Mouse (Mus musculus): Measurements from ENCODE around the gene Nol10. TPM values are rescaled to one million over a fixed set of nuclear protein-coding genes. Genes with fewer than 3 reads are reported as not detected.
"Not testable (repeated sequence)": the region's sequence is repeated elsewhere in the genome, so short reads cannot be mapped to it uniquely, and the experiment has no call there.

Gene Nol10
- total and polyA plus RNA-seq, 3 experiments, result 2.7 to 8.1 (median 8.0) TPM

- H3K4me1 ChIP-seq (ENCODE audit: control insufficient read depth, insufficient read depth, low read length), result peaks cover 7% of the 10 kb centered on the region
- H3K4me3 ChIP-seq, result no peak overlapping the region
- TF ChIP-seq POLR2A (IDR thresholded peaks at IDR 0.05; ENCODE audit: insufficient read depth, low read depth, low read length) (no peak), CTCF (IDR thresholded peaks at IDR 0.05) (no peak), EP300 (IDR thresholded peaks at IDR 0.05; ENCODE audit: insufficient read depth, low read depth, low read length) (no peak)
- H3K79me2 ChIP-seq (replicated peaks; ENCODE audit: control insufficient read depth, insufficient read depth, low read length), result no peaks in the 10 kb centered on the region
- H3K9ac ChIP-seq (ENCODE audit: low read depth, low read length), result no peak overlapping the region
- 65% methylated on average over 4 of the region's 4 CpGs for WGBS
- H3K27me3 ChIP-seq (ENCODE audit: control insufficient read depth, insufficient read depth, low read length), result no peaks in the 10 kb centered on the region
- no peak for DNase-seq
- H3K27ac ChIP-seq, result no peak overlapping the region
- no peaks in the 10 kb centered on the region for H3K36me3 ChIP-seq (ENCODE audit: control insufficient read depth, insufficient read depth, low read length)
- intact Hi-C loops (cut with DNase I), result loop anchor here (10.0 kb wide), 1 partner anchor 295 kb away; no protein-coding TSS in a partner anchor
Observed at GRCm38 (mm10) chr12:17449661-17450091, 101.4 kb downstream of the Nol10 start.

GRCm38 (mm10) chr12:17450503-17450902 lies 102.2 kb downstream of the Nol10 start:
- Histone ChIP-seq H3K79me2 (replicated peaks; ENCODE audit: control insufficient read depth, insufficient read depth, low read length) (no peaks in the 10 kb centered on the region), H3K4me3 (no peak overlapping the region), H3K27ac (no peak overlapping the region), H3K27me3 (ENCODE audit: control insufficient read depth, insufficient read depth, low read length) (no peaks in the 10 kb centered on the region), H3K9ac (ENCODE audit: low read depth, low read length) (no peak overlapping the region), H3K4me1 (ENCODE audit: control insufficient read depth, insufficient read depth, low read length) (peaks cover 2% of the 10 kb centered on the region; the same call in 1 of the 2 replicates), H3K36me3 (ENCODE audit: control insufficient read depth, insufficient read depth, low read length) (no peaks in the 10 kb centered on the region)
- TF ChIP-seq POLR2A (IDR thresholded peaks at IDR 0.05; ENCODE audit: insufficient read depth, low read depth, low read length), result no peak
- TF ChIP-seq CTCF (IDR thresholded peaks at IDR 0.05), result no peak
- TF ChIP-seq EP300 (IDR thresholded peaks at IDR 0.05; ENCODE audit: insufficient read depth, low read depth, low read length), result no peak
- no peak for DNase-seq
- WGBS, result 76% methylated on average over 4 of the region's 4 CpGs
- intact Hi-C loops (cut with DNase I), result no loop called here

- Histone ChIP-seq H3K27me3 (ENCODE audit: control insufficient read depth, insufficient read depth, low read length) (no peaks in the 10 kb centered on the region), H3K79me2 (replicated peaks; ENCODE audit: control insufficient read depth, insufficient read depth, low read length) (no peaks in the 10 kb centered on the region), H3K4me1 (ENCODE audit: control insufficient read depth, insufficient read depth, low read length) (peaks cover 2% of the 10 kb centered on the region; the same call in 1 of the 2 replicates), H3K9ac (ENCODE audit: low read depth, low read length) (no peak overlapping the region), H3K4me3 (no peak overlapping the region), H3K36me3 (ENCODE audit: control insufficient read depth, insufficient read depth, low read length) (no peaks in the 10 kb centered on the region), H3K27ac (no peak overlapping the region)
- 91% methylated on average over 4 of the region's 4 CpGs for WGBS
- intact Hi-C loops (cut with DNase I), result no loop called here
- no peak for DNase-seq
- no peak for TF ChIP-seq CTCF (IDR thresholded peaks at IDR 0.05)
- TF ChIP-seq EP300 (IDR thresholded peaks at IDR 0.05; ENCODE audit: insufficient read depth, low read depth, low read length), result no peak
- TF ChIP-seq POLR2A (IDR thresholded peaks at IDR 0.05; ENCODE audit: insufficient read depth, low read depth, low read length), result no peak
Observed at GRCm38 (mm10) chr12:17450908-17451307, 102.7 kb downstream of the Nol10 start.

- H3K27ac ChIP-seq, result no peak overlapping the region
- TF ChIP-seq EP300 (IDR thresholded peaks at IDR 0.05; ENCODE audit: insufficient read depth, low read depth, low read length), result no peak
- no peak for TF ChIP-seq POLR2A (IDR thresholded peaks at IDR 0.05; ENCODE audit: insufficient read depth, low read depth, low read length)
- no peak for TF ChIP-seq CTCF (IDR thresholded peaks at IDR 0.05)
- H3K36me3 ChIP-seq (ENCODE audit: control insufficient read depth, insufficient read depth, low read length), result no peaks in the 10 kb centered on the region
- intact Hi-C loops (cut with DNase I), result no loop called here
- H3K4me3 ChIP-seq, result no peak overlapping the region
- peaks cover 2% of the 10 kb centered on the region; the same call in 1 of the 2 replicates for H3K4me1 ChIP-seq (ENCODE audit: control insufficient read depth, insufficient read depth, low read length)
- H3K27me3 ChIP-seq (ENCODE audit: control insufficient read depth, insufficient read depth, low read length), result no peaks in the 10 kb centered on the region
- 45% methylated on average over 1 of the region's 1 CpGs for WGBS
- no peaks in the 10 kb centered on the region for H3K79me2 ChIP-seq (replicated peaks; ENCODE audit: control insufficient read depth, insufficient read depth, low read length)
- DNase-seq, result no peak
- H3K9ac ChIP-seq (ENCODE audit: low read depth, low read length), result no peak overlapping the region
Observed at GRCm38 (mm10) chr12:17452273-17452672, 104.0 kb downstream of the Nol10 start.

- Histone ChIP-seq H3K4me1 (ENCODE audit: control insufficient read depth, insufficient read depth, low read length) (no peaks in the 10 kb centered on the region; the same call in 1 of the 2 replicates), H3K36me3 (ENCODE audit: control insufficient read depth, insufficient read depth, low read length) (no peaks in the 10 kb centered on the region), H3K4me3 (no peak overlapping the region), H3K27me3 (ENCODE audit: control insufficient read depth, insufficient read depth, low read length) (no peaks in the 10 kb centered on the region), H3K79me2 (replicated peaks; ENCODE audit: control insufficient read depth, insufficient read depth, low read length) (no peaks in the 10 kb centered on the region), H3K9ac (ENCODE audit: low read depth, low read length) (no peak overlapping the region), H3K27ac (no peak overlapping the region)
- TF ChIP-seq CTCF (IDR thresholded peaks at IDR 0.05) (no peak), EP300 (IDR thresholded peaks at IDR 0.05; ENCODE audit: insufficient read depth, low read depth, low read length) (no peak), POLR2A (IDR thresholded peaks at IDR 0.05; ENCODE audit: insufficient read depth, low read depth, low read length) (no peak)
- intact Hi-C loops (cut with DNase I), result no loop called here
- WGBS, result 57% methylated on average over 5 of the region's 5 CpGs
- no peak for DNase-seq
Observed at GRCm38 (mm10) chr12:17453918-17454317, 105.7 kb downstream of the Nol10 start.

GRCm38 (mm10) chr12:17455096-17455495 lies 106.8 kb downstream of the Nol10 start:
- Histone ChIP-seq H3K36me3 (ENCODE audit: control insufficient read depth, insufficient read depth, low read length) (no peaks in the 10 kb centered on the region), H3K4me1 (ENCODE audit: control insufficient read depth, insufficient read depth, low read length) (no peaks in the 10 kb centered on the region), H3K9ac (ENCODE audit: low read depth, low read length) (no peak overlapping the region), H3K79me2 (replicated peaks; ENCODE audit: control insufficient read depth, insufficient read depth, low read length) (no peaks in the 10 kb centered on the region), H3K27me3 (ENCODE audit: control insufficient read depth, insufficient read depth, low read length) (no peaks in the 10 kb centered on the region), H3K27ac (no peak overlapping the region), H3K4me3 (no peak overlapping the region)
- TF ChIP-seq EP300 (IDR thresholded peaks at IDR 0.05; ENCODE audit: insufficient read depth, low read depth, low read length), result no peak
- no peak for TF ChIP-seq POLR2A (IDR thresholded peaks at IDR 0.05; ENCODE audit: insufficient read depth, low read depth, low read length)
- no peak for TF ChIP-seq CTCF (IDR thresholded peaks at IDR 0.05)
- 60% methylated on average over 5 of the region's 5 CpGs for WGBS
- DNase-seq, result no peak
- intact Hi-C loops (cut with DNase I), result no loop called here

GRCm38 (mm10) chr12:17459223-17459622 lies 111.0 kb downstream of the Nol10 start:
- intact Hi-C loops (cut with DNase I); H3K9ac ChIP-seq (ENCODE audit: low read depth, low read length); H3K36me3 ChIP-seq (ENCODE audit: control insufficient read depth, insufficient read depth, low read length); DNase-seq; H3K27me3 ChIP-seq (ENCODE audit: control insufficient read depth, insufficient read depth, low read length); H3K79me2 ChIP-seq (replicated peaks; ENCODE audit: control insufficient read depth, insufficient read depth, low read length); H3K4me1 ChIP-seq (ENCODE audit: control insufficient read depth, insufficient read depth, low read length); H3K27ac ChIP-seq; H3K4me3 ChIP-seq: not testable (repeated sequence)
- 90% methylated on average over 4 of the region's 4 CpGs for WGBS
